In the genomic region with DNA sequence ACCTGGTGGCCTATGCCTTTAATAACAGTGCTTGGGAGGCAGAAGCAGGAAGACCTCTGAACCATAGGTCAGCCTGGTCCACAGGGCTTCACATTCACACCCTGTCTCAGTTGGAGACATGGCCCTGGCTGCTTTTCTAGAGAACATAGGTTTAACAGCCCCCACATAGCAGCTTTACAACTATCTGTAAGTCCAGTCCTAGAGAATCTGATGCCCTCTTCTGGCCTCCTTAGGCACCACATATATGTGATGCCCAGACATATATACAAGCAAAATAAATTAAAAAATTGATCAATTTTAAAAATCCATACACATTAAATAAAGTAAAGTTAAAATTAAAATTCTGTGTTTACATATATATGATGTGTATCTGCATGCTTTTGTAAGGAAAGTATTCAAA, we compare ENCODE assay signal across 19 mouse cellular contexts. TPM values are rescaled to one million over a fixed set of nuclear protein-coding genes. Genes with fewer than 3 reads are reported as not detected.
DNase-seq lines count a peak whose midpoint lies in the region; ATAC-seq and TF ChIP-seq lines count a peak whose summit lies in the region.
"Had no signal": no experiment of that assay in that cellular context is flagged by ENCODE, and none has a peak within 500 bp of the region (broad histone marks: within the 10 kb centered on the region; RNA-seq: fewer than 3 reads in every experiment).

No protein-coding gene starts in this region.

- H3K27me3 ChIP-seq in forebrain, embryonic 11.5 days (ENCODE audit: control insufficient read depth, insufficient read depth, low read length): no peaks in the 10 kb centered on the region
- H3K27me3 ChIP-seq in forebrain, embryonic 14.5 days (replicated peaks; ENCODE audit: control insufficient read depth, insufficient read depth, low read length): no peaks in the 10 kb centered on the region
- H3K27me3 ChIP-seq in kidney, postnatal 0 days (ENCODE audit: insufficient read depth, low read length): no peaks in the 10 kb centered on the region
- H3K27me3 ChIP-seq in thymus, adult 2 months (ENCODE audit: control insufficient read depth, insufficient read depth, low read length): no peaks in the 10 kb centered on the region
- no peaks in the 10 kb centered on the region for H3K27me3 ChIP-seq in stomach, postnatal 0 days (ENCODE audit: control insufficient read depth, insufficient read depth, low read length)
- H3K27me3 ChIP-seq: embryonic facial prominence, embryonic 13.5 days; megakaryocyte, embryonic 14.5 days; stomach, embryonic 15.5 days had no signal

- H3K27ac ChIP-seq in forebrain, embryonic 11.5 days (ENCODE audit: low read depth, low read length): no peak overlapping the region
- no peak overlapping the region for H3K27ac ChIP-seq in forebrain, embryonic 14.5 days (ENCODE audit: low read depth, low read length)
- no peak overlapping the region for H3K27ac ChIP-seq in kidney, postnatal 0 days
- no peak overlapping the region for H3K27ac ChIP-seq in thymus, adult 2 months (ENCODE audit: control insufficient read depth, insufficient read depth, low read length)
- no peak overlapping the region for H3K27ac ChIP-seq in stomach, postnatal 0 days (replicated peaks)
- H3K27ac ChIP-seq: embryonic facial prominence, embryonic 13.5 days; liver, embryonic 14.5 days; stomach, embryonic 15.5 days had no signal

- H3K36me3 ChIP-seq in forebrain, embryonic 11.5 days (ENCODE audit: control insufficient read depth, insufficient read depth, low read length): no peaks in the 10 kb centered on the region
- H3K36me3 ChIP-seq in forebrain, embryonic 14.5 days (ENCODE audit: control insufficient read depth, insufficient read depth, low read length): no peaks in the 10 kb centered on the region
- no peaks in the 10 kb centered on the region for H3K36me3 ChIP-seq in kidney, postnatal 0 days (ENCODE audit: insufficient read depth, low read length)
- no peaks in the 10 kb centered on the region for H3K36me3 ChIP-seq in thymus, adult 2 months (ENCODE audit: control insufficient read depth, insufficient read depth, low read length)
- no peaks in the 10 kb centered on the region for H3K36me3 ChIP-seq in stomach, postnatal 0 days (ENCODE audit: control insufficient read depth, insufficient read depth, low read length)
- H3K36me3 ChIP-seq: embryonic facial prominence, embryonic 13.5 days; stomach, embryonic 15.5 days had no signal

- H3K4me2 ChIP-seq in forebrain, embryonic 11.5 days (ENCODE audit: low read depth, low read length, severe bottlenecking): no peak overlapping the region
- H3K4me2 ChIP-seq in forebrain, embryonic 14.5 days (ENCODE audit: low read length): no peak overlapping the region
- H3K4me2 ChIP-seq in kidney, postnatal 0 days (ENCODE audit: low read length): no peak overlapping the region
- no peak overlapping the region for H3K4me2 ChIP-seq in stomach, postnatal 0 days (replicated peaks; ENCODE audit: low read depth)
- H3K4me2 ChIP-seq: embryonic facial prominence, embryonic 13.5 days; stomach, embryonic 15.5 days had no signal

- no peak overlapping the region for H3K4me3 ChIP-seq in forebrain, embryonic 11.5 days (ENCODE audit: low read depth, low read length)
- no peak overlapping the region for H3K4me3 ChIP-seq in forebrain, embryonic 14.5 days (ENCODE audit: low read depth, low read length)
- no peak overlapping the region for H3K4me3 ChIP-seq in kidney, postnatal 0 days (replicated peaks; ENCODE audit: low read depth, low read length)
- H3K4me3 ChIP-seq in thymus, adult 2 months (ENCODE audit: control insufficient read depth, insufficient read depth, low read length): no peak overlapping the region
- H3K4me3 ChIP-seq in stomach, postnatal 0 days (ENCODE audit: low read depth, low read length): no peak overlapping the region
- H3K4me3 ChIP-seq: embryonic facial prominence, embryonic 13.5 days; megakaryocyte, embryonic 14.5 days; stomach, embryonic 15.5 days had no signal

- no peak for TF ChIP-seq POLR2A in thymus, adult 2 months (IDR thresholded peaks at IDR 0.05; ENCODE audit: control insufficient read depth, extremely low read depth, insufficient read depth, low read length, poor library complexity)

- no peak overlapping the region for H3K9ac ChIP-seq in forebrain, embryonic 11.5 days (ENCODE audit: low read length)
- no peak overlapping the region for H3K9ac ChIP-seq in forebrain, embryonic 14.5 days (ENCODE audit: low read length)
- H3K9ac ChIP-seq in kidney, postnatal 0 days (ENCODE audit: low read depth, low read length): no peak overlapping the region
- H3K9ac ChIP-seq in stomach, postnatal 0 days (ENCODE audit: low read length): no peak overlapping the region
- H3K9ac ChIP-seq: embryonic facial prominence, embryonic 13.5 days; forebrain, postnatal 0 days; liver, embryonic 14.5 days; stomach, embryonic 15.5 days had no signal

- DNase-seq in forebrain, embryonic 11.5 days (ENCODE audit: low spot score): no peak
- no peak for DNase-seq in forebrain, embryonic 14.5 days (ENCODE audit: low spot score)
- DNase-seq in kidney, postnatal 0 days (ENCODE audit: low spot score): peak; percentile 15
- DNase-seq in kidney, adult 11 months: no peak
- peak; percentile 2 for DNase-seq in thymus, adult 2 months
- no peak for DNase-seq in thymus, postnatal 10 days (ENCODE audit: low spot score in 2 of 2)
- no peak for DNase-seq in stomach, postnatal 0 days (ENCODE audit: low spot score)
- no peak for DNase-seq in layer of hippocampus, adult 9-10 months (ENCODE audit: low spot score)
- DNase-seq: cerebellum, adult 9-10 months; forebrain, postnatal 0 days; kidney, adult 18-20 months; layer of hippocampus, adult 9-11 months; left cerebral cortex, postnatal 4 days; right cerebral cortex, postnatal 4 days; thymus, postnatal 4 days had no signal

- no peak for TF ChIP-seq EP300 in stomach, postnatal 0 days (optimal IDR thresholded peaks at IDR 0.05)

- H3K4me1 ChIP-seq in forebrain, embryonic 11.5 days (replicated peaks; ENCODE audit: control insufficient read depth, insufficient read depth, low read length): no peaks in the 10 kb centered on the region
- H3K4me1 ChIP-seq in forebrain, embryonic 14.5 days (ENCODE audit: control insufficient read depth, insufficient read depth, low read length): no peaks in the 10 kb centered on the region
- no peaks in the 10 kb centered on the region for H3K4me1 ChIP-seq in kidney, postnatal 0 days (replicated peaks; ENCODE audit: insufficient read depth, low read length)
- H3K4me1 ChIP-seq in thymus, adult 2 months (replicated peaks; ENCODE audit: control insufficient read depth, insufficient read depth, low read length): no peaks in the 10 kb centered on the region
- no peaks in the 10 kb centered on the region for H3K4me1 ChIP-seq in stomach, postnatal 0 days (replicated peaks; ENCODE audit: control insufficient read depth, insufficient read depth)
- H3K4me1 ChIP-seq: embryonic facial prominence, embryonic 13.5 days; megakaryocyte, embryonic 14.5 days; stomach, embryonic 15.5 days had no signal

- no peaks in the 10 kb centered on the region for H3K9me3 ChIP-seq in forebrain, embryonic 11.5 days (ENCODE audit: control insufficient read depth, low read length)
- no peaks in the 10 kb centered on the region for H3K9me3 ChIP-seq in forebrain, embryonic 14.5 days (replicated peaks; ENCODE audit: control insufficient read depth, low read length)
- H3K9me3 ChIP-seq in kidney, postnatal 0 days (replicated peaks; ENCODE audit: low read length): no peaks in the 10 kb centered on the region
- no peaks in the 10 kb centered on the region for H3K9me3 ChIP-seq in stomach, postnatal 0 days (ENCODE audit: control insufficient read depth, low read length)
- H3K9me3 ChIP-seq: embryonic facial prominence, embryonic 13.5 days; megakaryocyte, embryonic 14.5 days; stomach, embryonic 15.5 days had no signal

- peak; percentile 42 for TF ChIP-seq CTCF in kidney, postnatal 0 days (IDR thresholded peaks at IDR 0.05; ENCODE audit: low read depth)
- TF ChIP-seq CTCF in thymus, adult 2 months (IDR thresholded peaks at IDR 0.05; ENCODE audit: borderline replicate concordance, control insufficient read depth, extremely low read depth, insufficient read depth, low read length, poor library complexity): no peak
- peak; percentile 46 for TF ChIP-seq CTCF in stomach, postnatal 0 days (IDR thresholded peaks at IDR 0.05; ENCODE audit: low read depth)

- peak; percentile 58 for ATAC-seq in forebrain, embryonic 11.5 days (replicated peaks; ENCODE audit: low FRiP score)
- ATAC-seq in forebrain, embryonic 14.5 days: no peak
- ATAC-seq in kidney, postnatal 0 days (replicated peaks; ENCODE audit: low FRiP score, low read depth): no peak
- no peak for ATAC-seq in stomach, postnatal 0 days (ENCODE audit: low FRiP score, low TSS enrichment)
- ATAC-seq: forebrain, postnatal 0 days had no signal

RNA-seq across cellular contexts. Expression of gene Rab28, which starts 10.0 kb away (rescaled TPM):
- 95.8 and 98.2 TPM in 2 replicates for polyA plus RNA-seq in forebrain, embryonic 11.5 days (2014; fragmentation: Nextera tagmentation; extraction: Ambion mirVana)
- 78.3 and 79.0 TPM in 2 replicates for polyA plus RNA-seq in forebrain, embryonic 14.5 days (2014; fragmentation: Nextera tagmentation; extraction: Ambion mirVana)
- polyA plus RNA-seq in kidney, postnatal 0 days (2015; fragmentation: Nextera tagmentation; extraction: Ambion mirVana): 61.5 and 65.7 TPM in 2 replicates
- 16.6 and 18.3 TPM in 2 replicates for polyA plus RNA-seq in thymus, adult 2 months (2012; rRNA removed)
- 44.4 and 46.7 TPM in 2 replicates for polyA plus RNA-seq in stomach, postnatal 0 days (2015; fragmentation: Nextera tagmentation; extraction: Ambion mirVana)

Comparison
In these comparisons a context has a peak if more than half of its experiments do, and no peak if none do; other contexts are left out.
1. DNase-seq: peak in kidney, postnatal 0 days (single experiment) and thymus, adult 2 months (single experiment); none in forebrain, embryonic 11.5 days (single experiment), forebrain, embryonic 14.5 days (single experiment), kidney, adult 11 months (single experiment), thymus, postnatal 10 days (0 of 2), stomach, postnatal 0 days (single experiment) and layer of hippocampus, adult 9-10 months (single experiment).